Mouse (Mus musculus): ENCODE measurements around the gene Pin1rt1.

DNA sequence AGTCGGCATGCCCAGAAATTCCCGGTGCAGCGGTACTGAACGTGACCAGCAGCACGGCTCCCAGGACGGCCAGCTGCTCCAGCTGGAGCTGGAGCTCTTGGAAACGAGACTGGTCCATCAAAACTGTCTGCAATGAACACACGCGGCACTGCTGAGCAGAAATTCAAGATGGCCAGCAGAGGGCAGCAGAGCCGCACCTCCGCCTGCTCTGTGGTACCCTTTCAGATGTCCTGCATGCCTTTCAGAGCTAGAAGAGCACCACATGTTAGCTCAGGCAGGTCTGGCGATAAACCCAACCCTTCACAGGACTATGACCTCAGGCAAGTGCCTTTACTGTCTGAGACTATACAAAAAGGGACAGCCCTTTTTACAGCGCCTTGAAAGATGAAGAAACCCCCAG, 30.8 kb downstream of the Pin1rt1 start:
- no peak for TF ChIP-seq GATA1 (IDR thresholded peaks at IDR 0.05; ENCODE audit: low read length)
- no peak for TF ChIP-seq TAL1 (IDR thresholded peaks at IDR 0.05; ENCODE audit: low read length)

All from erythroblast, embryonic 14.5 days (primary cell).